Mouse (Mus musculus): ENCODE results near the gene Cct3. TPM values are rescaled to one million over a fixed set of nuclear protein-coding genes. Genes with fewer than 3 reads are reported as not detected.
"Not testable (repeated sequence)": the region's sequence is repeated elsewhere in the genome, so short reads cannot be mapped to it uniquely, and the experiment has no call there.

Cct3 gene
- 159 and 172 TPM in 2 replicates for polyA plus RNA-seq (2012; rRNA removed)

- WGBS, result under 1% methylated on average over 44 of the region's 44 CpGs
- peak; percentile 99 for DNase-seq (ENCODE audit: low read depth, low spot score)
These were observed at the start of gene Cct3, which contains the start of gene Tsacc for GRCm38 (mm10) chr3:88296561-88297318. Gene Cct3 (plus strand): TSS chr3:88297116. Gene Tsacc (minus strand): TSS chr3:88296999.

GRCm38 (mm10) chr3:88247666-88248065 is 49.2 kb upstream of the Cct3 start:
- no peak for DNase-seq (ENCODE audit: low read depth, low spot score)
- WGBS, result 54% methylated on average over 9 of the region's 9 CpGs

- no peak for DNase-seq (ENCODE audit: low read depth, low spot score)
- 83% methylated on average over 11 of the region's 11 CpGs for WGBS
These were observed 48.5 kb upstream of the Cct3 start for GRCm38 (mm10) chr3:88248406-88248805.

GRCm38 (mm10) chr3:88252739-88253138 is 44.2 kb upstream of the Cct3 start:
- 75% methylated on average over 6 of the region's 6 CpGs for WGBS
- no peak for DNase-seq (ENCODE audit: low read depth, low spot score)

GRCm38 (mm10) chr3:88254268-88254926 is 42.5 kb upstream of the Cct3 start, which contains the start of gene Rhbg:
Gene Rhbg (minus strand): TSS chr3:88254709.
- peak; percentile 42 for DNase-seq (ENCODE audit: low read depth, low spot score)
- WGBS, result 4% methylated on average over 34 of the region's 34 CpGs

GRCm38 (mm10) chr3:88255950-88256349 is 41.0 kb upstream of the Cct3 start:
- WGBS, result 77% methylated on average over 6 of the region's 6 CpGs
- no peak for DNase-seq (ENCODE audit: low read depth, low spot score)

- 64% methylated on average over 7 of the region's 7 CpGs for WGBS
- DNase-seq (ENCODE audit: low read depth, low spot score), result no peak
These were observed 40.5 kb upstream of the Cct3 start for GRCm38 (mm10) chr3:88256382-88256781.

- DNase-seq (ENCODE audit: low read depth, low spot score), result no peak
- WGBS, result 23% methylated on average over 3 of the region's 3 CpGs
These were observed 34.6 kb upstream of the Cct3 start for GRCm38 (mm10) chr3:88262346-88262745.

- 75% methylated on average over 6 of the region's 6 CpGs for WGBS
- DNase-seq (ENCODE audit: low read depth, low spot score), result not testable (repeated sequence)
These were observed 28.9 kb upstream of the Cct3 start for GRCm38 (mm10) chr3:88268014-88268413.

GRCm38 (mm10) chr3:88268991-88269390 is 27.9 kb upstream of the Cct3 start:
- WGBS, result 86% methylated on average over 5 of the region's 5 CpGs
- no peak for DNase-seq (ENCODE audit: low read depth, low spot score)

- not testable (repeated sequence) for DNase-seq (ENCODE audit: low read depth, low spot score)
- WGBS, result 87% methylated on average over 2 of the region's 2 CpGs
These were observed 25.6 kb upstream of the Cct3 start for GRCm38 (mm10) chr3:88271298-88271697.

GRCm38 (mm10) chr3:88271859-88272258 is 25.1 kb upstream of the Cct3 start:
- 88% methylated on average over 3 of the region's 3 CpGs for WGBS
- DNase-seq (ENCODE audit: low read depth, low spot score), result no peak

- WGBS, result 95% methylated on average over 4 of the region's 4 CpGs
- DNase-seq (ENCODE audit: low read depth, low spot score), result no peak
These were observed 22.9 kb upstream of the Cct3 start for GRCm38 (mm10) chr3:88274002-88274401.

GRCm38 (mm10) chr3:88276121-88276520 is 20.8 kb upstream of the Cct3 start:
- no peak for DNase-seq (ENCODE audit: low read depth, low spot score)
- WGBS, result 87% methylated on average over 2 of the region's 2 CpGs

- no peak for DNase-seq (ENCODE audit: low read depth, low spot score)
- 41% methylated on average over 7 of the region's 7 CpGs for WGBS
These were observed 20.3 kb upstream of the Cct3 start for GRCm38 (mm10) chr3:88276529-88277143.

GRCm38 (mm10) chr3:88280035-88280434 is 16.9 kb upstream of the Cct3 start:
- DNase-seq (ENCODE audit: low read depth, low spot score), result no peak
- 90% methylated on average over 2 of the region's 2 CpGs for WGBS

- WGBS, result 80% methylated on average over 11 of the region's 11 CpGs
- not testable (repeated sequence) for DNase-seq (ENCODE audit: low read depth, low spot score)
These were observed 15.6 kb upstream of the Cct3 start for GRCm38 (mm10) chr3:88281141-88281916.

GRCm38 (mm10) chr3:88284815-88285564 is 11.9 kb upstream of the Cct3 start:
- not testable (repeated sequence) for DNase-seq (ENCODE audit: low read depth, low spot score)
- 94% methylated on average over 14 of the region's 14 CpGs for WGBS

GRCm38 (mm10) chr3:88285565-88285895 is 11.4 kb upstream of the Cct3 start:
- DNase-seq (ENCODE audit: low read depth, low spot score), result not testable (repeated sequence)
- WGBS, result no CpG with 5 or more reads among the region's 2 CpGs

All from large intestine, adult 2 months (tissue).